10 mouse cellular contexts compared by ENCODE assay signal in genomic region chr11:76429966-76430631, GRCm38 (mm10). TPM values are rescaled to one million over a fixed set of nuclear protein-coding genes. Genes with fewer than 3 reads are reported as not detected.
DNase-seq lines count a peak whose midpoint lies in the region; ATAC-seq lines count a peak whose summit lies in the region.
"Had no signal": no experiment of that assay in that cellular context is flagged by ENCODE, and none has a peak within 500 bp of the region (broad histone marks: within the 10 kb centered on the region; RNA-seq: fewer than 3 reads in every experiment).

No protein-coding gene starts in this region.

- 0 out of 2 replicates have a peak overlapping the region, but pooled peaks have one; percentile 6 for H3K27ac ChIP-seq in forebrain, embryonic 11.5 days (ENCODE audit: low read depth, low read length)
- no peak overlapping the region for H3K27ac ChIP-seq in forebrain, embryonic 13.5 days
- H3K27ac ChIP-seq in hindbrain, embryonic 12.5 days, result peak overlapping the region; percentile 69; the same call in 1 of the 2 replicates
- peak overlapping the region; percentile 55 for H3K27ac ChIP-seq in midbrain, embryonic 13.5 days
- H3K27ac ChIP-seq: heart, adult 2 months had no signal

- H3K9ac ChIP-seq in forebrain, embryonic 11.5 days (ENCODE audit: low read length), result no peak overlapping the region
- no peak overlapping the region for H3K9ac ChIP-seq in forebrain, embryonic 13.5 days
- no peak overlapping the region for H3K9ac ChIP-seq in hindbrain, embryonic 12.5 days
- peak overlapping the region; percentile 44; the same call in 1 of the 2 replicates for H3K9ac ChIP-seq in midbrain, embryonic 13.5 days (replicated peaks)

- no peak overlapping the region for H3K4me3 ChIP-seq in forebrain, embryonic 11.5 days (ENCODE audit: low read depth, low read length)
- no peak overlapping the region for H3K4me3 ChIP-seq in forebrain, embryonic 13.5 days
- H3K4me3 ChIP-seq in hindbrain, embryonic 12.5 days, result no peak overlapping the region
- no peak overlapping the region for H3K4me3 ChIP-seq in midbrain, embryonic 13.5 days (replicated peaks)
- H3K4me3 ChIP-seq: heart, adult 2 months had no signal

- ATAC-seq in forebrain, embryonic 11.5 days (replicated peaks; ENCODE audit: low FRiP score), result no peak
- ATAC-seq in forebrain, embryonic 13.5 days, result no peak
- no peak for ATAC-seq in hindbrain, embryonic 12.5 days (ENCODE audit: low FRiP score)
- no peak for ATAC-seq in midbrain, embryonic 13.5 days
- ATAC-seq in megakaryocyte-erythroid progenitor cell, adult 5-6 weeks (replicated peaks; ENCODE audit: low FRiP score, low TSS enrichment, poor library complexity, severe bottlenecking), result no peak

- no peak overlapping the region for H3K4me2 ChIP-seq in forebrain, embryonic 11.5 days (ENCODE audit: low read depth, low read length, severe bottlenecking)
- H3K4me2 ChIP-seq in forebrain, embryonic 13.5 days, result no peak overlapping the region
- H3K4me2 ChIP-seq in hindbrain, embryonic 12.5 days (replicated peaks), result no peak overlapping the region
- H3K4me2 ChIP-seq in midbrain, embryonic 13.5 days (replicated peaks), result no peak overlapping the region

- no peaks in the 10 kb centered on the region for H3K4me1 ChIP-seq in forebrain, embryonic 11.5 days (replicated peaks; ENCODE audit: control insufficient read depth, insufficient read depth, low read length)
- H3K4me1 ChIP-seq in forebrain, embryonic 13.5 days, result peaks cover 13% of the 10 kb centered on the region; the same call in 1 of the 2 replicates
- H3K4me1 ChIP-seq in hindbrain, embryonic 12.5 days, result peaks cover 20% of the 10 kb centered on the region
- peaks cover 26% of the 10 kb centered on the region for H3K4me1 ChIP-seq in midbrain, embryonic 13.5 days (replicated peaks)

- DNase-seq in forebrain, embryonic 11.5 days (ENCODE audit: low spot score), result no peak
- peak; percentile 76 for DNase-seq in embryo, embryonic 10.5 days (ENCODE audit: low spot score)
- no peak for DNase-seq in right cerebral cortex, postnatal 25 days
- DNase-seq in lung, postnatal 14 days, result no peak
- DNase-seq: cerebellum, postnatal 36 days; heart, adult 2 months had no signal

- H3K36me3 ChIP-seq in forebrain, embryonic 11.5 days (ENCODE audit: control insufficient read depth, insufficient read depth, low read length), result no peaks in the 10 kb centered on the region
- H3K36me3 ChIP-seq in forebrain, embryonic 13.5 days (ENCODE audit: poor library complexity, severe bottlenecking), result peaks cover 30% of the 10 kb centered on the region
- H3K36me3 ChIP-seq in hindbrain, embryonic 12.5 days, result peaks cover 26% of the 10 kb centered on the region; the same call in 1 of the 2 replicates
- peaks cover 51% of the 10 kb centered on the region for H3K36me3 ChIP-seq in midbrain, embryonic 13.5 days

- H3K27me3 ChIP-seq in forebrain, embryonic 11.5 days (ENCODE audit: control insufficient read depth, insufficient read depth, low read length), result no peaks in the 10 kb centered on the region
- H3K27me3 ChIP-seq in forebrain, embryonic 13.5 days, result no peaks in the 10 kb centered on the region
- H3K27me3 ChIP-seq in hindbrain, embryonic 12.5 days, result no peaks in the 10 kb centered on the region
- H3K27me3 ChIP-seq in midbrain, embryonic 13.5 days, result no peaks in the 10 kb centered on the region

- WGBS in forebrain, embryonic 11.5 days, result 70% methylated on average over 6 of the region's 6 CpGs
- WGBS in forebrain, embryonic 13.5 days, result 75% methylated on average over 6 of the region's 6 CpGs
- 69% methylated on average over 6 of the region's 6 CpGs for WGBS in hindbrain, embryonic 12.5 days
- 72% methylated on average over 6 of the region's 6 CpGs for WGBS in midbrain, embryonic 13.5 days

- no peaks in the 10 kb centered on the region for H3K9me3 ChIP-seq in forebrain, embryonic 11.5 days (ENCODE audit: control insufficient read depth, low read length)
- no peaks in the 10 kb centered on the region for H3K9me3 ChIP-seq in forebrain, embryonic 13.5 days (replicated peaks)
- H3K9me3 ChIP-seq in hindbrain, embryonic 12.5 days (replicated peaks), result no peaks in the 10 kb centered on the region
- H3K9me3 ChIP-seq in midbrain, embryonic 13.5 days, result no peaks in the 10 kb centered on the region

RNA-seq across cellular contexts. Expression of gene Timm22, which starts 23.3 kb away (rescaled TPM):
- 109 and 113 TPM in 2 replicates for polyA plus RNA-seq in forebrain, embryonic 11.5 days (2014; fragmentation: Nextera tagmentation; extraction: Ambion mirVana)
- polyA plus RNA-seq in forebrain, embryonic 13.5 days (2015; fragmentation: Nextera tagmentation; extraction: Ambion mirVana), result 102 and 104 TPM in 2 replicates
- polyA plus RNA-seq in hindbrain, embryonic 12.5 days (2016; fragmentation: Nextera tagmentation; extraction: Ambion mirVana), result 111 and 113 TPM in 2 replicates
- 96.3 and 102 TPM in 2 replicates for polyA plus RNA-seq in midbrain, embryonic 13.5 days (2015; fragmentation: Nextera tagmentation; extraction: Ambion mirVana)
- total RNA-seq in megakaryocyte-erythroid progenitor cell, adult 5-6 weeks (2014; fragmentation: Nextera tagmentation), result 24.6 and 28.1 TPM in 2 replicates
- 8.6 and 11.2 TPM in 2 replicates for total RNA-seq in megakaryocyte-erythroid progenitor cell, adult 5-6 weeks (2017)

RNA-seq across cellular contexts. Expression of gene Nxn, which starts 31.2 kb away (rescaled TPM):
- polyA plus RNA-seq in forebrain, embryonic 11.5 days (2014; fragmentation: Nextera tagmentation; extraction: Ambion mirVana), result 52.3 and 65.1 TPM in 2 replicates
- polyA plus RNA-seq in forebrain, embryonic 13.5 days (2015; fragmentation: Nextera tagmentation; extraction: Ambion mirVana), result 23.4 and 29.9 TPM in 2 replicates
- polyA plus RNA-seq in hindbrain, embryonic 12.5 days (2016; fragmentation: Nextera tagmentation; extraction: Ambion mirVana), result 54.3 and 57.3 TPM in 2 replicates
- 29.0 and 34.3 TPM in 2 replicates for polyA plus RNA-seq in midbrain, embryonic 13.5 days (2015; fragmentation: Nextera tagmentation; extraction: Ambion mirVana)
- total RNA-seq in megakaryocyte-erythroid progenitor cell, adult 5-6 weeks (2014; fragmentation: Nextera tagmentation), result 3.0 and 8.8 TPM in 2 replicates
- total RNA-seq in megakaryocyte-erythroid progenitor cell, adult 5-6 weeks (2017), result 4.0 and 4.5 TPM in 2 replicates
